Mouse (Mus musculus) cerebellum, adult 2 months (tissue): ENCODE results near the gene Nup43. TPM values are rescaled to one million over a fixed set of nuclear protein-coding genes. Genes with fewer than 3 reads are reported as not detected.

ENCODE experiments used
- DNase-seq, 2 experiments: peaks; one replicate each; pipeline ENCODE4 v3.0.0; 2021
- H3K27ac ChIP-seq: fragments of 200-500 bp; 2 replicates; pipeline ENCODE4 v1.5.1; 2012; ENCODE audit warnings: low read length, control low read depth, inconsistent platforms; ENCODE audit not compliant: insufficient read depth
- H3K27me3 ChIP-seq: fragments of 200-500 bp; 2 replicates; pipeline ENCODE4 v1.6.1; 2012; ENCODE audit warnings: inconsistent platforms, mild to moderate bottlenecking, low read length, moderate library complexity; ENCODE audit not compliant: control insufficient read depth, insufficient read depth
- H3K4me1 ChIP-seq: fragments of 200-500 bp; 2 replicates; pipeline ENCODE4 v1.6.1; 2011; ENCODE audit warnings: low read length; ENCODE audit not compliant: control insufficient read depth, insufficient read depth
- H3K4me3 ChIP-seq: fragments of 200-500 bp; replicated peaks from 2 replicates; pipeline ENCODE3; 2011; ENCODE audit warnings: mild to moderate bottlenecking, low read depth, low read length, control low read depth; ENCODE audit not compliant: insufficient read depth
- CTCF ChIP-seq: fragments of 200-500 bp; IDR thresholded peaks from 2 replicates; pipeline ENCODE4 v1.5.1; 2011; ENCODE audit warnings: low read depth, mild to moderate bottlenecking, control low read depth, low read length, moderate library complexity, borderline replicate concordance; ENCODE audit not compliant: insufficient read depth
- POLR2A ChIP-seq: fragments of 200-500 bp; IDR thresholded peaks from 2 replicates; pipeline ENCODE4 v1.6.1; 2011; ENCODE audit warnings: low read length, control low read depth, borderline replicate concordance; ENCODE audit not compliant: insufficient read depth
- WGBS: fragments of 180-500 bp; shearing (Covaris S2); methylation state at CpG from one replicate; pipeline ENCODE4 v1.1.7; 2018; 5-methylcytosine and 5-hydroxymethylcytosine counted together
- polyA plus RNA-seq: library from polyadenylated mRNA; depleted of rRNA; stranded (reverse); fragments of >200 nt; gene quantifications from 2 replicates; pipeline ENCODE4 v1.2.3, GENCODE M21; 2012

Gene Nup43
- polyA plus RNA-seq, 1 experiment = 10.2 TPM

DNA sequence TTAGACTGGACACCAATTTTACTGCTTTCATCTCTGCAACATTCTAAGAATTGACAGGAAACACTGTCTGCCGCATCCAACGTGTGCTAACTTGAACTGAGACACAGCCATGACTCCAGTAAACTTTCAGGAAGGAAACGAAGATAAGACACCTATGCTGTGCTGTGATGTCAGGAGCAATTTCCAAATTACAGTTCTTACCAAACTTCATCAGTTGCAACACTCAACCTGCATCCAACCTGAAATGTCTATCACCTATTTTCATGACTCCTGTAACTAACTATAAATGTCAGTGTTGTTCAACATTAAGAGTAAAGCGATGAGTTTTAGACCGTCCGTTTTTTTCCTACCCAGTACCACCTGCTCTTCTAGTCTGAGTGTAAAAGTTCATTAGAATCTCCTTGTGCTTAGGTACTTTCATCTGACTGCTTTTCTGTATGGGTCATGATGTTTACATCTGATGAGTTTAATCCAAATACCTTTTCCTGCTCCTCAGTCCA is 3.2 kb upstream of the Nup43 start:
- H3K4me1 ChIP-seq = peaks cover 4% of the 10 kb centered on the region; the same call in 1 of the 2 replicates
- 53% methylated on average over 6 of the region's 6 CpGs for WGBS
- no peak for DNase-seq
- H3K4me3 ChIP-seq = peak overlapping the region; percentile 84
- no peak for TF ChIP-seq CTCF
- TF ChIP-seq POLR2A = no peak
- H3K27me3 ChIP-seq = no peaks in the 10 kb centered on the region
- peak overlapping the region; percentile 98; the same call in 1 of the 2 replicates for H3K27ac ChIP-seq

DNA sequence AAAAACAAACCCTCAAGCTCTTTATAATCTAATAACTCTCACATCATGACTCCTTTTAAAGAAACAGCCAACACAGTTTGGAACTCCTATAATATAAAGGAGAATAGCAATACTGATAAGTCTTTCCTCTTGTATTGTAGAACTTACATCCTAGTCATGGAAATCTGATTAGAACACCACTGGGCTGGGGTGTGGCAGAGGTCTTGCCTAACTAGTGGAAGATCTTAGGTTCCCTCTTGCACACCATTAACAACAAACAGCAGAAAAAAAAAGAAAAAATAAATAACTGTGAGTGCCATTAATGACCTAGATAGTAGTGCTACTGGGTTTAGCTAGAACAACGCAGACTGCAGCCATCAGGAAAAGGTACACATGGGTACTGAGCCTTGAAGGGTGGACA is 2.4 kb upstream of the Nup43 start:
- WGBS = 91% methylated on average over 1 of the region's 1 CpGs
- Histone ChIP-seq H3K4me1 (peaks cover 4% of the 10 kb centered on the region; the same call in 1 of the 2 replicates), H3K4me3 (no peak overlapping the region), H3K27me3 (no peaks in the 10 kb centered on the region), H3K27ac (no peak overlapping the region)
- no peak for DNase-seq
- TF ChIP-seq CTCF (no peak), POLR2A (no peak)

GRCm38 (mm10) chr10:7673673-7674072 is 6.4 kb downstream of the Nup43 start:
- Histone ChIP-seq H3K4me1 (no peaks in the 10 kb centered on the region), H3K27me3 (no peaks in the 10 kb centered on the region), H3K27ac (no peak overlapping the region), H3K4me3 (no peak overlapping the region)
- TF ChIP-seq CTCF = peak; percentile 37; the same call in 1 of the 2 replicates
- no peak for TF ChIP-seq POLR2A
- WGBS = 45% methylated on average over 1 of the region's 1 CpGs
- DNase-seq = peak in 1 of 2 experiments; percentile 21

GRCm38 (mm10) chr10:7680731-7681301 is 13.5 kb downstream of the Nup43 start, which contains the start of the genes Pcmt1 and Lats1:
TSS of gene Pcmt1 (minus strand) at chr10:7681136.
TSS of gene Lats1 (plus strand) at chr10:7681214.
- DNase-seq = peak; percentile 87 to 92
- Histone ChIP-seq H3K27me3 (no peaks in the 10 kb centered on the region), H3K27ac (peak within 1 kb of the TSS; percentile 96), H3K4me3 (peak within 1 kb of the TSS; percentile 89), H3K4me1 (peaks cover 14% of the 10 kb centered on the region; the same call in 1 of the 2 replicates)
- under 1% methylated on average over 58 of the region's 65 CpGs for WGBS
- TF ChIP-seq CTCF (no peak), POLR2A (peak; percentile 65)

- no peaks in the 10 kb centered on the region for H3K27me3 ChIP-seq
- DNase-seq = peak; percentile 73 to 78
- H3K27ac ChIP-seq = peak overlapping the region; percentile 96
- TF ChIP-seq CTCF = peak; percentile 17; the same call in 1 of the 2 replicates
- no peak for TF ChIP-seq POLR2A
- peaks cover 15% of the 10 kb centered on the region; the same call in 1 of the 2 replicates for H3K4me1 ChIP-seq
- 1% methylated on average over 61 of the region's 64 CpGs for WGBS
- H3K4me3 ChIP-seq = peak overlapping the region; percentile 89
Observed at GRCm38 (mm10) chr10:7681343-7682025, 14.2 kb downstream of the Nup43 start.

- TF ChIP-seq CTCF = no peak
- TF ChIP-seq POLR2A = no peak
- Histone ChIP-seq H3K4me3 (peak overlapping the region; percentile 43), H3K4me1 (peaks cover 15% of the 10 kb centered on the region; the same call in 1 of the 2 replicates), H3K27me3 (no peaks in the 10 kb centered on the region), H3K27ac (no peak overlapping the region)
- 21% methylated on average over 3 of the region's 3 CpGs for WGBS
- no peak for DNase-seq
Observed at GRCm38 (mm10) chr10:7682249-7682648, 14.9 kb downstream of the Nup43 start.

- no peak for DNase-seq
- Histone ChIP-seq H3K27me3 (no peaks in the 10 kb centered on the region), H3K27ac (no peak overlapping the region), H3K4me3 (no peak overlapping the region), H3K4me1 (peaks cover 9% of the 10 kb centered on the region; the same call in 1 of the 2 replicates)
- WGBS = 88% methylated on average over 6 of the region's 6 CpGs
- TF ChIP-seq POLR2A = no peak
- TF ChIP-seq CTCF = no peak
Observed at GRCm38 (mm10) chr10:7686902-7687301, 19.6 kb downstream of the Nup43 start.
